Mouse (Mus musculus) adrenal gland, postnatal 10 days (tissue): ENCODE measurements around the gene Rpl10a. TPM values are rescaled to one million over a fixed set of nuclear protein-coding genes. Genes with fewer than 3 reads are reported as not detected.

ENCODE experiments used
- DNase-seq: peaks from one replicate; pipeline ENCODE4 v3.0.0; 2021; ENCODE audit warnings: mixed read lengths
- total RNA-seq, 2 experiments: library from RNA; stranded (reverse); gene quantifications; 2 replicates each; pipeline ENCODE4 v1.2.3; 2021

Rpl10a gene
- total RNA-seq, 2 experiments from 2014 or later = 948 to 951 TPM

- DNase-seq = no peak
These were observed 3.2 kb downstream of the Rpl10a start for GRCm38 (mm10) chr17:28331241-28332112.

GRCm38 (mm10) chr17:28332113-28332914 is 4.0 kb downstream of the Rpl10a start:
- no peak for DNase-seq

GRCm38 (mm10) chr17:28332915-28333546 is 4.8 kb downstream of the Rpl10a start:
- DNase-seq = no peak

- DNase-seq = no peak
These were observed 7.0 kb downstream of the Rpl10a start for GRCm38 (mm10) chr17:28335267-28335666.

GRCm38 (mm10) chr17:28337547-28337946 is 9.3 kb downstream of the Rpl10a start:
- DNase-seq = no peak

GRCm38 (mm10) chr17:28340578-28340977 is 12.3 kb downstream of the Rpl10a start:
- no peak for DNase-seq

- peak; percentile 83 for DNase-seq
These were observed 12.8 kb downstream of the Rpl10a start for GRCm38 (mm10) chr17:28341091-28341490.

GRCm38 (mm10) chr17:28344050-28344607 is 15.9 kb downstream of the Rpl10a start:
- no peak for DNase-seq

- DNase-seq = no peak
These were observed 16.4 kb downstream of the Rpl10a start for GRCm38 (mm10) chr17:28344670-28345069.

- no peak for DNase-seq
These were observed 17.0 kb downstream of the Rpl10a start for GRCm38 (mm10) chr17:28345271-28345721.

- DNase-seq = no peak
These were observed 17.6 kb downstream of the Rpl10a start for GRCm38 (mm10) chr17:28345882-28346281.

GRCm38 (mm10) chr17:28347327-28347726 is 19.1 kb downstream of the Rpl10a start:
- DNase-seq = no peak

- no peak for DNase-seq
These were observed 19.9 kb downstream of the Rpl10a start for GRCm38 (mm10) chr17:28348211-28348610.

- no peak for DNase-seq
These were observed 21.1 kb downstream of the Rpl10a start for GRCm38 (mm10) chr17:28349264-28349880.

GRCm38 (mm10) chr17:28349901-28350465 is 21.7 kb downstream of the Rpl10a start:
- peak; percentile 67 for DNase-seq

GRCm38 (mm10) chr17:28350466-28351352 is 22.4 kb downstream of the Rpl10a start, which contains the start of gene Tead3:
Gene Tead3 (minus strand): TSS chr17:28350817.
- DNase-seq = peak; percentile 90

- DNase-seq = no peak
These were observed 23.2 kb downstream of the Rpl10a start for GRCm38 (mm10) chr17:28351353-28351890.

- DNase-seq = no peak
These were observed 23.7 kb downstream of the Rpl10a start for GRCm38 (mm10) chr17:28352018-28352417.

- DNase-seq = no peak
These were observed 27.6 kb downstream of the Rpl10a start for GRCm38 (mm10) chr17:28355871-28356270.
